Mouse (Mus musculus) erythroblast, embryonic 14.5 days (primary cell): ENCODE results near the gene Gm49601. TPM values are rescaled to one million over a fixed set of nuclear protein-coding genes. Genes with fewer than 3 reads are reported as not detected.

Experiments
- H3K27me3 ChIP-seq: 2 replicates; pipeline ENCODE4 v1.6.1; 2012; ENCODE audit warnings: inconsistent platforms; ENCODE audit not compliant: control insufficient read depth
- H3K36me3 ChIP-seq: 2 replicates; pipeline ENCODE4 v1.6.1; 2012; ENCODE audit warnings: mild to moderate bottlenecking, inconsistent platforms; ENCODE audit not compliant: control insufficient read depth
- H3K4me1 ChIP-seq: 2 replicates; pipeline ENCODE4 v1.6.1; 2012; ENCODE audit warnings: inconsistent platforms; ENCODE audit not compliant: control insufficient read depth
- H3K4me3 ChIP-seq: replicated peaks from 2 replicates; pipeline ENCODE3; 2012; ENCODE audit warnings: moderate library complexity, mild to moderate bottlenecking, inconsistent platforms
- H3K9me3 ChIP-seq: 2 replicates; pipeline ENCODE4 v1.6.1; 2012; ENCODE audit warnings: low read length, inconsistent platforms, mixed read lengths; ENCODE audit not compliant: control insufficient read depth
- GATA1 ChIP-seq: IDR thresholded peaks from 2 replicates; pipeline ENCODE4 v1.6.1; 2012; ENCODE audit warnings: low read length, inconsistent platforms, mixed read lengths
- TAL1 ChIP-seq: IDR thresholded peaks from 3 replicates; pipeline ENCODE4 v1.6.1; 2012; ENCODE audit warnings: low read length, inconsistent platforms, mixed read lengths
- polyA plus RNA-seq: library from polyadenylated mRNA; stranded (reverse); fragments of >175 nt; gene quantifications from 2 replicates; pipeline ENCODE4 v1.2.3, GENCODE M21; 2012

Gene Gm49601
- 0.02 TPM in 1 of 2 replicates, not detected in the other for polyA plus RNA-seq

GRCm38 (mm10) chr16:18626376-18626878 lies at the start of gene Gm49601:
Gene Gm49601 (minus strand): TSS chr16:18626427.
- Histone ChIP-seq H3K36me3 (no peaks in the 10 kb centered on the region), H3K9me3 (peaks cover 5% of the 10 kb centered on the region; the same call in 1 of the 2 replicates), H3K27me3 (peaks cover 100% of the 10 kb centered on the region), H3K4me3 (peak within 1 kb of the TSS; percentile 42), H3K4me1 (peaks cover 18% of the 10 kb centered on the region)
- TF ChIP-seq GATA1: no peak

DNA sequence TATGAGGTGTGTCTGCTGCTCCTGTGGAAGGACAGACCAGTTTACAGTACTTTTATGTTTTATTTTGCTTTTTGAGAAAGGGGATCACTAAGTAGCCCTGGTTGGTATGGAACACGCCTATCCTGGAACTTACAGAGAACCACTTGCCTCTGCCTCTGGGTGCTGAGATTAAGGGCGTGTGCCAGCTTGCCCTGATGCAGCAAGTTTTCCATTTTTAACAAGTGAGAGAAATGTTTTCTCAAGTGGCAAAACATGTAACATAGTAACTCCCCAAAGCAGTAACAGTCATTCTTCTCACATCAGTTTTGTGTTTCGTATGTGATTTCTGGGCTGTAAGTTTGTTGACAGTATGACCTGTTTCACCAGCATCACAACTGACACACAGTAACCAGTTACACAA lies 46.8 kb upstream of the Gm49601 start:
- Histone ChIP-seq H3K4me1 (no peaks in the 10 kb centered on the region), H3K4me3 (no peak overlapping the region), H3K9me3 (no peaks in the 10 kb centered on the region), H3K27me3 (no peaks in the 10 kb centered on the region; the same call in none of the 2 replicates), H3K36me3 (no peaks in the 10 kb centered on the region)
- TF ChIP-seq TAL1 (no peak), GATA1 (no peak)

- no peak overlapping the region for H3K4me3 ChIP-seq
- no peaks in the 10 kb centered on the region for H3K9me3 ChIP-seq
- no peaks in the 10 kb centered on the region for H3K4me1 ChIP-seq
- TF ChIP-seq TAL1: no peak
- TF ChIP-seq GATA1: no peak
- no peaks in the 10 kb centered on the region for H3K36me3 ChIP-seq
- no peaks in the 10 kb centered on the region; the same call in none of the 2 replicates for H3K27me3 ChIP-seq
Measured at GRCm38 (mm10) chr16:18672027-18672426, 45.8 kb upstream of the Gm49601 start.

GRCm38 (mm10) chr16:18669914-18670313 lies 43.7 kb upstream of the Gm49601 start:
- no peak overlapping the region for H3K4me3 ChIP-seq
- H3K27me3 ChIP-seq: no peaks in the 10 kb centered on the region; the same call in none of the 2 replicates
- no peak for TF ChIP-seq TAL1
- no peak for TF ChIP-seq GATA1
- H3K36me3 ChIP-seq: no peaks in the 10 kb centered on the region
- no peaks in the 10 kb centered on the region for H3K9me3 ChIP-seq
- no peaks in the 10 kb centered on the region for H3K4me1 ChIP-seq

DNA sequence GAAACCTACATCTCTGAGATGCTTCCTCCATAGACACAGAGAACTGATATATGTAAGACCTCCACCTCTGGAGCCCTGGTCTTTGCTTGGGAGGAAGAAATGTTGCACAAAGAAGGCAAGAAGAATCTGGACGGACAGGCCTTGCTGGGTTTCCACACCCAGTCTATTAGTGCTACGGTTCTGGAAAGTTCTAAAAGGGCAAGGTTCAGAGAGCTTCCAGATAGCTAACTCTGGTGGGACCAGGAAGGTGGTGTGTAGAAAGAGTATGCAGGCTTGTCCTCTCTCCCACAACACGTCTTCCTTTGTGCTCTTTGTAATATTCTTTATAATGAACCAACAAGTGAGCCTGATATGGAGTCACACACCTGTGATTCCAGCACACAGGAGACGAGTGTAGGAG lies 32.4 kb upstream of the Gm49601 start:
- Histone ChIP-seq H3K4me1 (no peaks in the 10 kb centered on the region), H3K36me3 (no peaks in the 10 kb centered on the region), H3K27me3 (no peaks in the 10 kb centered on the region), H3K9me3 (no peaks in the 10 kb centered on the region), H3K4me3 (no peak overlapping the region)
- TF ChIP-seq GATA1 (no peak), TAL1 (no peak)

- no peak overlapping the region for H3K4me3 ChIP-seq
- H3K27me3 ChIP-seq: no peaks in the 10 kb centered on the region
- no peaks in the 10 kb centered on the region for H3K36me3 ChIP-seq
- no peak for TF ChIP-seq GATA1
- TF ChIP-seq TAL1: no peak
- no peaks in the 10 kb centered on the region for H3K9me3 ChIP-seq
- no peaks in the 10 kb centered on the region for H3K4me1 ChIP-seq
Measured at GRCm38 (mm10) chr16:18655372-18656098, 29.3 kb upstream of the Gm49601 start.

DNA sequence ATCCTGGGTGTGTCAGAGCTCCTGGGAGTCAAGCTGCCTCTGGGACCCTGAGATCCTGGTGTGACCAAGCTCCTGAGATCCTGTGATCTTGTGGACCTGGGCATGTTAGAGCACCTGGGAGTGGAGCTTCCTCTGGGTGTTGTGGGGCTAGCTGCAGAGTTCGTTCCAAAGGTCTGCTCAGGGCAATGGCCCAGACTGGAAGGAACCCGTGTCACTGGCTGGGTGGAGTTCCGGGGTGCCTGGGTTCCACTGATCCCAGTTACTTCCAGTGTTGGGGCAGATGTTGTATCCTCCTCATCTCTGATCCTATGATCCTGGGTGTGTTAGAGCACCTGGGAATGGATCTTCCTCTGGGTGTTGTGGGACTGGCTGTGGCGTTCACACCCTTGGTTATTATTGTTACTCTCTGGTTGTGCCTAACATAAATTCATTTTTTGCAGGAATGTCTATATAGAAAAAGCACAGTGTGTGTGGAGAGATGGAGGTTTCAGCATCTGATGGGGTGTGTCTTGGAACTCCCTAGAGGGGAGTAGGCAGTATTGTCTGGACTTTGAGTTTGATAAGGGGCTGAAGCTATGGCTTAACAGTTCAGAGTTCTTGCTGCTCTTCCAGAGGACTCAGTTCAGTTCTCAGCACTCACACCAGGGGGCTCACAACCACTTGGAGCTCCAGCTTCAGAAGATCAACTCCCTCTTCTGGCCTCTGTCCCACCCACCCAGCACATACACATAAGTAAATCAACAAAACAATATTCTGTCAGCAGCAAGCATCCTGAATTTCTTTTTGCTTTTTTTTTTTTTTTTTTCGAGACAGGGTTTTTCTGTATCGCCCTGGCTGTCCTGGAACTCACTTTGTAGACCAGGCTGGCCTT lies 27.3 kb upstream of the Gm49601 start:
- no peaks in the 10 kb centered on the region for H3K36me3 ChIP-seq

DNA sequence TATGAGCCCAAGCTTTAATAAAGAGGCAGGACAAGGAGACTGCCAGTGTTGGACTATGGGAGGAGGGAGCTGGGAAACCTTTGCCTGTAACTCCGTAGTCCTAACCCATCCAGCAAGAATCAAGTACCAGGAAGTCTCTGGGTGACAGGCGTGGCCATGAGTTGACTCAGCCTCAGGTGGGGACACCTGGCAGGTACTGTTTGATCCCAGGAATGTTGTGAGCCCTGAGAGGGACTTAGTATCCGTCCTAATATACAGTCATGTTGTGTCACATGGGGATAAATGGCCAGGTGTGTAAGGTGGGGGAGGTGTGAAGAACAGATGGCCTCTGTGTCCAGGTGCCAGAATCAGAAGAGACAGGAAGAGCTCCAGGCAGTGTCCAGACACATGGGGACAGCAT lies 22.9 kb upstream of the Gm49601 start:
- no peak overlapping the region for H3K4me3 ChIP-seq
- no peaks in the 10 kb centered on the region for H3K36me3 ChIP-seq
- no peaks in the 10 kb centered on the region for H3K4me1 ChIP-seq
- no peak for TF ChIP-seq GATA1
- TF ChIP-seq TAL1: no peak
- H3K9me3 ChIP-seq: no peaks in the 10 kb centered on the region
- no peaks in the 10 kb centered on the region for H3K27me3 ChIP-seq

More for the DNA sequence above, 27.3 kb upstream of the Gm49601 start:
- TF ChIP-seq TAL1: no peak
- TF ChIP-seq GATA1: no peak
- no peaks in the 10 kb centered on the region for H3K4me1 ChIP-seq
- H3K9me3 ChIP-seq: no peaks in the 10 kb centered on the region
- H3K27me3 ChIP-seq: no peaks in the 10 kb centered on the region
- H3K4me3 ChIP-seq: no peak overlapping the region

- no peaks in the 10 kb centered on the region for H3K27me3 ChIP-seq
Measured at GRCm38 (mm10) chr16:18645329-18645728, 19.1 kb upstream of the Gm49601 start.

More at GRCm38 (mm10) chr16:18645329-18645728, 19.1 kb upstream of the Gm49601 start:
- Histone ChIP-seq H3K9me3 (no peaks in the 10 kb centered on the region), H3K36me3 (no peaks in the 10 kb centered on the region), H3K4me1 (no peaks in the 10 kb centered on the region), H3K4me3 (no peak overlapping the region)
- TF ChIP-seq TAL1 (no peak), GATA1 (no peak)
